Mouse (Mus musculus): ENCODE results near the gene BC030499. TPM values are rescaled to one million over a fixed set of nuclear protein-coding genes. Genes with fewer than 3 reads are reported as not detected.

Gene BC030499
- total RNA-seq, 2 experiments from 2014 or later: 4.0 to 5.6 TPM

- DNase-seq (ENCODE audit: extremely low spot score in 1 of 2, low spot score in 1 of 2): no peak
Observed at GRCm38 (mm10) chr11:78344328-78344889, 53.8 kb downstream of the BC030499 start.

GRCm38 (mm10) chr11:78344890-78345715 is 54.5 kb downstream of the BC030499 start:
- no peak for DNase-seq (ENCODE audit: extremely low spot score in 1 of 2, low spot score in 1 of 2)

- no peak for DNase-seq (ENCODE audit: extremely low spot score in 1 of 2, low spot score in 1 of 2)
Observed at GRCm38 (mm10) chr11:78345801-78346200, 55.2 kb downstream of the BC030499 start.

Other genes starting within 250 kb of the BC030499 start
- 10 to 100 TPM; 18.6 to 21.1 TPM for gene Eral1, start 210.5 kb upstream of the BC030499 start, total RNA-seq (2021)
- 10 to 100 TPM; 27.6 to 33.4 TPM for gene Fam222b, start 196.2 kb upstream of the BC030499 start, total RNA-seq (2021)
- 10 to 100 TPM; 16.1 to 19.9 TPM for gene Traf4, start 125.3 kb upstream of the BC030499 start, total RNA-seq (2021)
- 1 to 10 TPM; 3.1 to 3.3 TPM for gene Nek8, start 114.2 kb upstream of the BC030499 start, total RNA-seq (2021)
- gene Tlcd1, start 114.1 kb upstream of the BC030499 start, total RNA-seq (2021): 10 to 100 TPM; 23.8 to 29.7 TPM
- 100 to 1,000 TPM; 678 to 771 TPM for gene Rpl23a, start 107.3 kb upstream of the BC030499 start, total RNA-seq (2021)
- gene Rab34, start 102.4 kb upstream of the BC030499 start, total RNA-seq (2021): 10 to 100 TPM; 26.1 to 37.3 TPM
- 1 to 10 TPM; 5.0 to 5.4 TPM for gene Proca1, start 97.4 kb upstream of the BC030499 start, total RNA-seq (2021)
- gene Sdf2, start 45.1 kb upstream of the BC030499 start, total RNA-seq (2021): 10 to 100 TPM; 61.1 to 69.4 TPM
- 100 to 1,000 TPM; 110 to 123 TPM for gene Supt6, start 44.9 kb upstream of the BC030499 start, total RNA-seq (2021)
- gene 2610507B11Rik, start 29.1 kb upstream of the BC030499 start, total RNA-seq (2021): 100 to 1,000 TPM; 193 to 209 TPM
- 1 to 10 TPM; 4.2 to 4.6 TPM for gene Spag5, start 10.7 kb downstream of the BC030499 start, total RNA-seq (2021)
- 100 to 1,000 TPM; 852 to 862 TPM for gene Aldoc, start 32.1 kb downstream of the BC030499 start, total RNA-seq (2021)
- 10 to 100 TPM; 62.2 to 65.8 TPM for gene Pigs, start 37.6 kb downstream of the BC030499 start, total RNA-seq (2021)
- gene Unc119, start 52.6 kb downstream of the BC030499 start, total RNA-seq (2021): 10 to 100 TPM; 29.6 to 32.5 TPM
- gene Foxn1, start 95.7 kb downstream of the BC030499 start, total RNA-seq (2021): not detected
- not detected for gene Slc13a2, start 131.4 kb downstream of the BC030499 start, total RNA-seq (2021)
- gene Slc46a1, start 174.9 kb downstream of the BC030499 start, total RNA-seq (2021): 10 to 100 TPM; 10.6 to 11.2 TPM
- gene Sarm1, start 206.9 kb downstream of the BC030499 start, total RNA-seq (2021): 10 to 100 TPM; 39.5 to 40.8 TPM
- 10 to 100 TPM; 57.9 to 64.0 TPM for gene Vtn, start 208.2 kb downstream of the BC030499 start, total RNA-seq (2021)
- 1 to 10 TPM; 5.0 to 5.5 TPM for gene Sebox, start 212.6 kb downstream of the BC030499 start, total RNA-seq (2021)
- 10 to 100 TPM; 40.7 to 44.5 TPM for gene Tmem199, start 221.3 kb downstream of the BC030499 start, total RNA-seq (2021)
- gene Poldip2, start 221.4 kb downstream of the BC030499 start, total RNA-seq (2021): 100 to 1,000 TPM; 122 TPM
- gene Tnfaip1, start 245.5 kb downstream of the BC030499 start, total RNA-seq (2021): 10 to 100 TPM; 34.7 to 35.5 TPM
- gene Ift20, start 245.5 kb downstream of the BC030499 start, total RNA-seq (2021): 10 to 100 TPM; 80.0 to 83.0 TPM

All from layer of hippocampus, postnatal 25 days (tissue).